Mouse (Mus musculus): ENCODE results near the gene Sec22c.

Gene Sec22c

GRCm38 (mm10) chr9:121704646-121705625 lies at the start of gene Sec22c:
Gene Sec22c (minus strand): TSS chr9:121705490.
- DNase-seq: peak; percentile 93 to 95

- no peak for DNase-seq
Measured at GRCm38 (mm10) chr9:121754624-121755023, 49.3 kb upstream of the Sec22c start.

GRCm38 (mm10) chr9:121752774-121753173 lies 47.5 kb upstream of the Sec22c start:
- no peak for DNase-seq

- no peak for DNase-seq
Measured at GRCm38 (mm10) chr9:121744051-121744450, 38.8 kb upstream of the Sec22c start.

GRCm38 (mm10) chr9:121741168-121741567 lies 35.9 kb upstream of the Sec22c start:
- no peak for DNase-seq

GRCm38 (mm10) chr9:121740490-121740889 lies 35.2 kb upstream of the Sec22c start:
- DNase-seq: no peak

GRCm38 (mm10) chr9:121719347-121720331 lies 14.3 kb upstream of the Sec22c start:
- DNase-seq: peak; percentile 46 to 48

- peak; percentile 95 for DNase-seq
Measured at GRCm38 (mm10) chr9:121718792-121719318, 13.6 kb upstream of the Sec22c start, which contains the start of gene Nktr. Gene Nktr (plus strand): TSS chr9:121719169.

- no peak for DNase-seq
Measured at GRCm38 (mm10) chr9:121718070-121718705, 12.9 kb upstream of the Sec22c start.

GRCm38 (mm10) chr9:121717048-121717447 lies 11.8 kb upstream of the Sec22c start:
- no peak for DNase-seq

- no peak for DNase-seq
Measured at GRCm38 (mm10) chr9:121710584-121710975, 5.3 kb upstream of the Sec22c start.

GRCm38 (mm10) chr9:121709898-121710583 lies 4.8 kb upstream of the Sec22c start, which contains the start of gene Ss18l2:
Gene Ss18l2 (plus strand): TSS chr9:121710329.
- peak; percentile 96 to 97 for DNase-seq

GRCm38 (mm10) chr9:121708506-121709486 lies 3.5 kb upstream of the Sec22c start:
- no peak for DNase-seq

GRCm38 (mm10) chr9:121707801-121708200 lies 2.5 kb upstream of the Sec22c start:
- DNase-seq: no peak

- DNase-seq: no peak
Measured at GRCm38 (mm10) chr9:121706029-121706675, 862 bp upstream of the Sec22c start.

GRCm38 (mm10) chr9:121704261-121704645 lies 1.0 kb downstream of the Sec22c start:
- DNase-seq: no peak

GRCm38 (mm10) chr9:121697150-121698049 lies 7.9 kb downstream of the Sec22c start:
- DNase-seq: peak; percentile 91

- no peak for DNase-seq
Measured at GRCm38 (mm10) chr9:121696626-121697025, 8.7 kb downstream of the Sec22c start.

GRCm38 (mm10) chr9:121694736-121695135 lies 10.6 kb downstream of the Sec22c start:
- no peak for DNase-seq

Measured in B cell, adult 2 months (primary cell).